Mouse (Mus musculus) thymus, adult 2 months (tissue): Measurements from ENCODE around the gene Resp18.

Source experiments
- CTCF ChIP-seq: fragments of 200-500 bp; IDR thresholded peaks from 2 replicates; pipeline ENCODE4 v1.5.1; 2012; ENCODE audit warnings: mild to moderate bottlenecking, control low read depth, low read length, moderate library complexity, borderline replicate concordance; ENCODE audit not compliant: control insufficient read depth, poor library complexity, insufficient read depth; ENCODE audit errors: extremely low read depth
- POLR2A ChIP-seq: fragments of 200-500 bp; IDR thresholded peaks from 2 replicates; pipeline ENCODE4 v1.6.1; 2012; ENCODE audit warnings: mild to moderate bottlenecking, low read length, control low read depth, moderate library complexity; ENCODE audit not compliant: control insufficient read depth, poor library complexity, insufficient read depth; ENCODE audit errors: extremely low read depth

- no peak for TF ChIP-seq CTCF
- no peak for TF ChIP-seq POLR2A
Observed at GRCm38 (mm10) chr1:75290582-75290981, 12.4 kb upstream of the Resp18 start.
